Mouse (Mus musculus) erythroblast, embryonic 14.5 days (primary cell): ENCODE data around the gene Mtr.

Experiments used
- GATA1 ChIP-seq: IDR thresholded peaks from 2 replicates; pipeline ENCODE4 v1.6.1; 2012; ENCODE audit warnings: low read length, inconsistent platforms, mixed read lengths
- TAL1 ChIP-seq: IDR thresholded peaks from 3 replicates; pipeline ENCODE4 v1.6.1; 2012; ENCODE audit warnings: low read length, inconsistent platforms, mixed read lengths

GRCm38 (mm10) chr13:12293810-12294209 is 35.9 kb upstream of the Mtr start:
- TF ChIP-seq TAL1 (no peak), GATA1 (no peak)
